Mouse (Mus musculus): Measurements from ENCODE around the gene Mical1.

Mical1 gene

DNA sequence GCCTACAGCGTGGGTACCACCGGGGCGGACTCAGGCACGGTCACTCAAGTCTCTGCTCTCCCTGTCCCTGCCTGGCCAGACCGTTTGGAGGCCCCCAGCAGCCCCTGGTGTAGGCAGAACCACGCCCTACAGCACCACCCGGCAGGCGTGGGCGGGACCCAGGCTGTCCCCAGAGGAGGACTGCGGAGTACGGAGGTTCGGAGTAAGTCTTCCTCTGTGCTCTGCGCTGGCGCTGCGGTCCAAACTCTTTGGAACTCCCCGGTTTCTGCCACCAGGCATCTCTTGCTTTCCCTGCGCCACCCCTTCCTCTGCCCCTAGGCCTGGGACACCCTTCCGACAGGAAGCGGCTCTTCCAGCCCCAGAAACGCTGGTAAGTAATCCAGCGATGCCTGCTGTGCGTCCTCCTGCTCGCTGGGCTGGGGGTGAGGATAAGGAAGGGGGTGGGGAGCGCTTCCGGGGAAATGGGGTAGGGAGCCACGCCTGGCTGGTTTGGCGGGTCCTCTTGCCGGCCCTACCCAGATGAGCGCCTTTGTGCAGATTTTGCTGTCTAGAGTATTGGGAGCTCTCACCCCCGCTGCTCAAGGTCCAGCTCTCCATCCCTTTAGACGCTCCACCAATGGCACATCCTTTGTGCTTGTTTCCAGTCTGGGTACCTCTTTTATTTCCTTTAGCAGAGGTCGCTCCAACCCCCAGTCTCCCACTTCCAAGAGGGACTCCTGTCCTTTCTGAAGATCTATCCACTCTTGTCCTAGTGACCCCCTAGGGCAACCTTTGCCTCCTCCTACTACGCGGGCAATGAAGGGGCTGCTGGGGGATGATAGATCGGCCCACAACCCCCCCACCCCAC, at the start of gene Mical1:
Gene Mical1, plus strand, starts transcription at position 144 of the 847 bp plus-strand sequence.
- DNase-seq (ENCODE audit: extremely low spot score), result peak; percentile 81

DNA sequence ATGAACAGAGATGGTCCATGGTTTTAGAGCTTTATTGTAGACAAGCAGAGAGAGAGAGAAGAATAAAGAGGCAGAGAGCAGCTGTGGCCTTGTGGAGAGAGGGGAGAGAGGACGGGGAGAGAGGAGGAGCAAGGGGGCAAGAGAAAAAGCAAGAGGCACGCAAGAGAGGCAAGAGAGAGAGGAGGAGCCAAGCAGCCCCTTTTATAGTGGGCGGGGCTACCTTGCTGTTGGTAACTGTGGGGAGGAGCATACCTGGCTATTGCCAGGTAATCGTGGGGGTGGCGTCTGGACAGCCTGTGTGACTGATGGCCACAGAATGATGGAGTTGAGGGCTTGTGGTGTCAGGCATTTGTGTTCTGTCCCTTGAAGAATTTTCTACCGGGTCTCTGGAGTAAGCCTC, 49.7 kb upstream of the Mical1 start:
- DNase-seq (ENCODE audit: extremely low spot score), result no peak

DNA sequence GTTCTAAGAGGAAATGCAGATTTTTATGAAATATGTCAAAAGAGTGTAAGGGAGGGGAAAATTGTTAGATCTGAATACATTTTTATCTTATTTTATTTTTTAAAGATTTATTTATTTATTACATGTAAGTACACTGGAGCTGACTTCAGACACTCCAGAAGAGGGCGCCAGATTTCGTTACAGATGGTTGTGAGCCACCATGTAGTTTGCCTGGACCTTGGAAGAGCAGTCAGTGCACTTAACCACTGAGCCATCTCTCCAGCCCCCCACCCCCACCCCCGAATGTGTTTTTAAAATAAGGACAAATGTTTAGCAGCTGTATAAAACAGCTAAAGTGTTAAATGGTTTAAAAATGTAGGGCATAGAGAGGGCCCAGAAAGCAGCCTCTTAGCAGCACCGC, 41.5 kb upstream of the Mical1 start:
- no peak for DNase-seq (ENCODE audit: extremely low spot score)

DNA sequence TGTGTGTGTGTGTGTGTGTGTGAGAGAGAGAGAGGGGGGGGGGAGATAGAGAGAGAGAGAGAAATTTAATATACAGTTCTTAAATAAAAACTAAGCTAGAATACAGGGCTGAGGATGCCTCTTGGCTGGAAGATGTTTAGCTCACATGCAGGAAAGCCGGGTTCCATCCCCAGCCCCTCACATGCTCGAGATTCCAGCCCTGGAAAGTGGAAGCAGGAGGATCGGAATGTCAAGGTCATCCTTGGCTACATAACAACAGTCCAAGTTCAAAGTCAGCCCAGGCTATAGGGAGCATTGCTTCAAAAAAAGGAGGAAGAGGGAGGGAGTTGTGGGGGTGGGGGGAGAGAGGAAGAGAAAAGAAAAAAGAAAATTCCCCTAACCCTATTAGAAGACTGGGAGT, 41.0 kb upstream of the Mical1 start:
- no peak for DNase-seq (ENCODE audit: extremely low spot score)

DNA sequence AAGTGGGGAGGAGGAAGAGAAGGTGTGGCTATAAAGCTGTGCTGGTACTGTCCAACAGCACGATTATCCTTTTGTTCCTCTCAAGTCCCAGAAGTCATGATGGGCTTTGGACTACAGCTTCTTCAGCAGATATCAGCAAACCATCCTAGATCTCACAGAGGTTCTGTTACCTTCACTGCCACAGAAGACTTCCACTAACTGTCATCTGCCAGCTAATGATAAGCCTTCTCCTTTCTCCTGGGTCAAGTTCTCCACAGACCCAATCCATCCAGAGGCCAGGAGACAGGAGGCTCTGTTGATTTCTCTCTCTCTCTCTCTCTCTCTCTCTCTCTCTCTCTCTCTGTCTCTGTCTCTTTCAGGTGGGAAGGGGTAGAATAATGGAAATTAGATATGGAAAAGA, 27.9 kb upstream of the Mical1 start:
- DNase-seq (ENCODE audit: extremely low spot score), result no peak

DNA sequence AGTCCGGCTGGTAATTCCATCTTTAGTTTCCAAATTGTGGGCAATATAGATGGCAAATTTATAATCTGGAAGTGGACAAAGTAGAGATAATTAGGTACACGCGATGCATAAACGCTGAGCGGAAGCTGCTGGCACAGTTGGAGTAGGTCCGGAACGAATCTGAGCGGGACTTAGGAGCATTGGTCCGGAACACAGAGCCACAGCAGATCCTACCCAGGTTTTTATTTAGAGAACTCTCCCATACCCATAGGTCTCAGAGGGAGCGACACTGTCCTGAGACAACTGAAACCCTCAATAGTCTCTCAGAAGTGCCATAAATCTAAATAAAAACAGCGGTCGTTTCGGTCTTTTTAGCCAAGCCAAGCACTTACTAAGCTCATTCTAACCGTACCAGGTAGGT, 26.4 kb upstream of the Mical1 start:
- DNase-seq (ENCODE audit: extremely low spot score), result no peak

DNA sequence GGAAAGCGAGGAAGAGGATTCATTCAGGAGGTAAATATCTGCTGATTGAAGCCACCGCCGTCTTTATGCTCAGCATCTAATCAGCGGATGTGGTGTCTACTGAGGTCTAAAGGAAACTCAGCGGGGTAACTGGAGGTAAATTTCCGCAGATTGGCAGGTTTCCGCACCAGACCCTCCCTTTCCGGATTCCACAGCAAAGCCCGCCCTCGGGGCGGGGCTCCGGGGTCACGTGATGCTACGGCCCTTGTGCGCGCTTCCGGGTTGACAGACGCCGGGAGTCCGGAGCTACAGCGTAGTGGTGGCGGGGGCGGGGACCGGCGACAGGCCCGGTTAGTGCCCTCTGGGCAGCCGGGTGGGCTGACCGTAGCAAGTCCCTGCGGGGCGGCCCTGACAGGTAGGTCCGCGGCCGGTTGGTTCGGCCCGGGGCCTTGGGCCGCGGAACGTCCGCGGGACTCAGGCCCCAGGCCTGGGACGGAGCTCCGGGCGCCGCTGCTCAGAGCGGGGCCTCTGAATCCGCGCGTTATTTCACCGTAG, 25.9 kb upstream of the Mical1 start, which contains the start of gene Zbtb24:
Gene Zbtb24, plus strand, starts transcription at position 247 of the 534 bp plus-strand sequence.
- DNase-seq (ENCODE audit: extremely low spot score), result peak; percentile 97

DNA sequence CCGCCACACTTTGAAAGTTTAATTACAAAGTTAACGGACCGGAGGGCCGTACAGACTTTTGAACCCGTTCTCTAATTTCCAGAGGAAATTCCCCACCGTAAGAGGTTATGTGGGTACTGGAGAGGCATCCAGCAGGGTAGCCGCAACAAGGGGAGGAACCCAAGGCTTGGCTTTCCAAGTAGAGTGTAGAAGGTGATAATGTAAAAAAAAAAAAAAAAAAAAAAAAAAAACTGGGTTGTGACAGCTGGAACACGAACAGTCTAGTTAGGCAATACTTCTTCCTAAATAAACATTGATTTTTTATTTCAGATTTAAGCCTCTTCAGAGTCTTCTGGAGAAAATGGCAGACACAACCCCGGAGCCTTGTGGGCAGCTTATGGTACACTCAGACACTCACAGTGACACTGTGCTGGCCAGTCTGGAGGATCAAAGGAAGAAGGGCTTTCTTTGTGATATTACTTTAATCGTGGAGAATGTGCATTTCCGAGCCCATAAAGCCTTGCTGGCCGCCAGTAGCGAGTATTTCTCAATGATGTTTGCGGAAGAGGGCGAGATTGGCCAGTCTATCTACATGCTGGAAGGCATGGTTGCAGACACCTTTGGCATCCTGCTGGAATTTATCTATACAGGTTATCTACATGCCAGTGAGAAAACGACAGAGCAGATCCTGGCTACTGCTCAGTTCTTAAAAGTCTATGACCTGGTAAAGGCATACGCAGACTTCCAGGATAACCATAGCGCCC, 25.2 kb upstream of the Mical1 start:
- DNase-seq (ENCODE audit: extremely low spot score), result no peak

DNA sequence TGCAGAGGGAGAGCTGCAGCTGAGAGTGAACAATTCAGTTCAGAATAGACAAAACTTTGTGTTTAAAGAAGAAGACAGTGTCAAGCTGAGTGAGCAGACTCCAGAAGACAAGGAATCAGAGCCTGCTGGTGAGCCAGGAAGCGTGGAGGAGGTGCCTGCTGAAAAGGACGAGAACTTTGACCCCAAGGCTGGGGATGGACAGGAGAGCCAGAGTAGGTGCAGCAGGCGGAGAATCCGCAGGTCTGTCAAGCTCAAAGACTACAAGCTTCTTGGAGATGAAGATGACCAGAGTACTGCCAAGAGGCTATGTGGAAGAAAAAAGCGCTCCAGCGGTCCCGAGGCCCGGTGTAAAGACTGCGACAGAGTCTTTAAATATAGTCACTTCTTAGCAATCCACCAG, 24.5 kb upstream of the Mical1 start:
- DNase-seq (ENCODE audit: extremely low spot score), result no peak

DNA sequence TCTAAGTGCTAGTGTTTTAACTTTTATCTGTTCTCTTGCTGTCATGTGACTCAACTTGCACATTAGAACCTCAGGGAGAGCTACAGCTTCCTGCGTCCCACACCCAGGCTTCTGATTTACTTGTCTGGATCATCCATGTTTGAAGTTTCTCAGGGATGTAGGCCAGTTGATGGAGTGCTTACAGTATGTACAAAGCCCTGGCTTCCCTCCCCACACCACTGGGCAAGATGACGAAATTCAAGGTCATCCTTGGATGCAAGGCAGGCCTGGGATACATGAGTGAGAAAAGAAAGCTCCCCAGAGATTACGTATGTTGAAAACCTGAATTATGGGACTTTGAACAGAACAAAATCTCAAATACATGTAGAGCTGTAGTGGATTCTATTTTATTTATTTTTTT, 23.3 kb upstream of the Mical1 start:
- DNase-seq (ENCODE audit: extremely low spot score), result no peak

DNA sequence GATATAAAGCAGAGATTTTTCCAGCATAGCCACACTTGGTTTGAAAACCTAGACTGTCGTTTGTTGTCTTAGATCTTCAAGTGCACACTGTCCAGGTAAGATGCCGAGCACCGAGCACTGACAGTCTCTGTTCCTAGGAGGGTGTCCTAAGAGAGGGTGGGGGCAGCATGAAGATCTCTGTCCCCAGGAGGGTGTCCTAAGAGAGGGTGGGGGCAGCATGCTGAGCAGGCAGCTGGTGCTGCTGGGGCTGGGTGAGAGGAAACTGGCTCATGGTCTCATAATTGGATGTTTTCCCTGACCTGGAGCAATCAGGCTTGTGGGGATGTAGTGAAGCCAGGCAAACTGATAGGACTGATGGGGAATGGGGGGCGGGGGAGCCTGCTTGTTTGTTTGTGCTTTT, 16.1 kb upstream of the Mical1 start:
- no peak for DNase-seq (ENCODE audit: extremely low spot score)

DNA sequence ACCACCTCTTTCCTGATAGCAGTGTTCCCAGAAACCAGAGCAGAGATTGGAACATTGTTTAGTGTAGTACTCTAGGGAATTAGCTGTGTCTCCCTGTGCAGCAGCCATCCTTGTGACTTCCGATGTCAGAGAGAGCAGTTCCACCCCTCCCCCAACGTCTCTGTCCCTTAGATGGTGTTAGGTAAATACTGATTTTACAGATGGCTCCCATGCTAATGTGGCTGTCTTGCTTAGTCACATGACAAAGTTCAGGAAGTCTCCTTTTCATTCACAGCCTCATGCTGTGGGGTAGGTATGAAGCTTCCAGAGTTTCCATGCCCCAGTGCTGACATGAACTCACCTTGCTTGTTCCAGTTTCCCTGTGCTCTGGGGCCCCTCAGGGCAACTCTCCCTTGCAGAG, 15.6 kb upstream of the Mical1 start:
- DNase-seq (ENCODE audit: extremely low spot score), result no peak

DNA sequence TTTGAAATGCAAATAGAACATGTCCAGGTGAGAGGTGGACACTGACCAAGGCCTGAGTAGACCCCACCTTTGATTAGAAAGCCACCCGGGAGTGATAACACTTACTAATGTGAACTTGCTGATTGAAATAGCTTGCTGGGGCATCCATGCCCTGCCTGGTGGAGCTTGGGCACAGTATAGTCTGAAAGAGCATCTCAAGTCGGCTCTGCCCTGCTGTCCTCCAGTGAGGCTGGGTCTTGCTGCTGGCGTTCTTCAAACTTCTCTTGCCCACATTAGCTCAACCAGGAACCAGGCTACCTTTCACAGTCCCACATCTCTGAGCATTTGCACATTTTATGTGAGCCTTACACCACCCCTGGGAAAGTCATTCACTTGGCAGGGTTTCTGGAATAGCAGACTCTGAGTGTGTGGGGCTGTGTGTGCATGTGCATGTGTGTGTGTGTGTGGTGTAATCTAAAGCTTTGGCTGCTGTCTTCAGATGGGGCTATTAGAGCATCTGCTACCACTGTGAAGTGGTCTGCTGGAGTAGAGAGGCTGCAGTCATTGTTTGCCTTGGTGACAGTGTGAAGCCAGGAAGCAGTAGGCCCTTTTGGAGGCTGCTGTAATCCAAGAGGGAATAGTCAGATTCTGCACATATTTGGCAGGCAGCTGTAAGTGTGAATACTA, 14.9 kb upstream of the Mical1 start:
- no peak for DNase-seq (ENCODE audit: extremely low spot score)

DNA sequence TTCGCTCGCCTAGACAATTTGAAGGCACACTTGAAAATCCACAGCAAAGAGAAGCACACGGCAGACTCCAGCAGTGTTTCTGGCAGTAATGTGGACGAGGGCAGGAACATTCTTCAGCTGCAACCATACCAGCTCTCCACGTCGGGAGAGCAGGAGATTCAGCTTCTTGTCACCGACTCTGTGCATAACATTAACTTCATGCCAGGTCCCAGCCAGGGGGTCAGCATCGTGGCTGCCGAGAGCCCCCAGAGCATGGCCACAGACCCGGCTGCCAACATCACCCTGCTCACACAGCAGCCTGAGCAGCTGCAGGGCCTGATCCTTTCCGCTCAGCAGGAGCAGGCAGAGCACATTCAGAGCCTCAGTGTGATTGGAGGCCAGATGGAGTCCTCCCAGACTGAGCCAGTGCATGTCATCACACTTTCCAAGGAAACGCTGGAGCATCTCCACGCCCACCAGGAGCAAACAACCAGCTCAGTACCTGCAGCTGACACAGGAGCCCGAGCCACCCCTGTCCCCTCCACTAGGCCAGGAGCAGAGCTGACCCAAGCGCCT, 11.6 kb upstream of the Mical1 start:
- DNase-seq (ENCODE audit: extremely low spot score), result no peak

DNA sequence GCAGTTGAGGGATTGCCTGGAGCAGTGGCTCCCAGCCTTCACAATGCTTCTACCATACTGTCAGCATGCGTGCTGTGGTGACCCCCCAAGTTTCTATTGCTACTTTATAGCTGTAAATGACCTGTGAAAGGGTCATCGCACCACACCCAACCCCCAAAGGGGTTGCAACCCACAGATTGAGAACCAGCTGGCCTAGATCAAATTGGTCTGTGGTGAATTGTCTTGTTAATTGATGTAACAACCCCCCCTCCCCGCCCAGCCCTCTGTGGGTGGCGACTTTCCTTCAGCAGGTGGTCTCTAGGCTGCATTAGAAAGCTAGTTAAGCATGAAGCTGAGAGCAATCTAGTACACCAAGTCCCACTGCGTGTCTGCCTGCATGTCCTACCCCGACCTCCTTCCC, 8.8 kb upstream of the Mical1 start:
- DNase-seq (ENCODE audit: extremely low spot score), result no peak

DNA sequence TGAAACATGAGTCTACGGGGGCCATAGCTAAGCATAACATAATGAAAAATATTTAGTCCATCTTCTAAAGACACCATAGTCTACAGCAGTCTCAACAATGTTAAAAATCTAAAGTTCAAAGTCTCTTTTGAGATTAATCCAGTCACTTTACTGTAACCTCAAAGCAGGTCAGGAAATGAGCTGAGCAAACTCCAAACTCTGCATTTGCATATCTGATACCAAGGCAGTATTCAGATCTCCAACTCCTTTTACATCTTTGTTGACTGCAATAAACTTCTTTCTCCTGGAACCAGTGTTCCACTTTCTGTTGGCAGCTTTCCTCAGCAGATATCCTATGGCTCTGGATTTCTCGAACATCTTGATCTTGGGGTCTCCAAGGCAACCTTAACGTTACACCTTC, 5.4 kb upstream of the Mical1 start:
- DNase-seq (ENCODE audit: extremely low spot score), result no peak

DNA sequence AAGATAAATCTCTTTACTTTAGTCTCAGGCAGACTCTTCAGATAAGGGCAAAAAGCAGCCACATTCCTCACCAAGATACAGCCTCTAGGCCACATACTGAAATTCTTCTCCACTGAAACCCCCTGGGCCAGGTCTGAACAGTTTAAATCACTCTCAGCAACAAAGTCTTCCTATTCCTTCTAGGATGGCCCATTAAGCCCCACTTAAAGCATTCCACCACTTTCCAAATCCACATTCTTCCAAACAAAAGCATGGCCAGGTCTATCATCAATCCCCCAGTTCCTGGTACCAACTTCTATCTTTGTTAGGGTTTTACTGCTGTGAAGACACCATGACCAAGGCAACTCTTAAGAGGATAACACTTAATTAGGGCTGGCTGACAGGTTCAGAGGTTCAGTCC, 3.6 kb upstream of the Mical1 start:
- DNase-seq (ENCODE audit: extremely low spot score), result no peak

DNA sequence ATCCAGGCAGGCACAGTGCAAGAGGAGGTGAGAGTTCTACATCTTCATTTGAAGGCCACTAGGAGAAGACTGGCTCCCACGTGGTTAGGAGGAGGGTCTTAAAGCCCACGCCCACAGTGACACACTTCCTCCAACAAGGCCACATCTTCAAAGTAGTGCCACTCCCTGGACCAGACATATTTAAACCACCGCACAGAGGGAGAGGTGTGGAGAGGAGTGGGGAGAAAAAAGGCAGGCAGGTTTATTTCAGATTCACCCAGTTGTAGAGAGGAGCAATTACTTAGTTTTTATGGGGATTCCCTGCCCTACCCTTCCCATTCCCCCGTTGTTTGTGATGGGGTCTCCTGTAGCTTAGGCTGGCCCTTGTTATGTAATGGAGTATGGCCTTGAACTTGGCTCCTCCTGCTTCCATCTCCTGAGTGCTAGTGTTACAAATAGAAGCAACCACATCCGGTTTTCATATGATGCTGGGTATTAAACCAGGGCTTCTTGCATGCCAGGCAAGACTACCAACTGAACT, 3.1 kb upstream of the Mical1 start:
- no peak for DNase-seq (ENCODE audit: extremely low spot score)

DNA sequence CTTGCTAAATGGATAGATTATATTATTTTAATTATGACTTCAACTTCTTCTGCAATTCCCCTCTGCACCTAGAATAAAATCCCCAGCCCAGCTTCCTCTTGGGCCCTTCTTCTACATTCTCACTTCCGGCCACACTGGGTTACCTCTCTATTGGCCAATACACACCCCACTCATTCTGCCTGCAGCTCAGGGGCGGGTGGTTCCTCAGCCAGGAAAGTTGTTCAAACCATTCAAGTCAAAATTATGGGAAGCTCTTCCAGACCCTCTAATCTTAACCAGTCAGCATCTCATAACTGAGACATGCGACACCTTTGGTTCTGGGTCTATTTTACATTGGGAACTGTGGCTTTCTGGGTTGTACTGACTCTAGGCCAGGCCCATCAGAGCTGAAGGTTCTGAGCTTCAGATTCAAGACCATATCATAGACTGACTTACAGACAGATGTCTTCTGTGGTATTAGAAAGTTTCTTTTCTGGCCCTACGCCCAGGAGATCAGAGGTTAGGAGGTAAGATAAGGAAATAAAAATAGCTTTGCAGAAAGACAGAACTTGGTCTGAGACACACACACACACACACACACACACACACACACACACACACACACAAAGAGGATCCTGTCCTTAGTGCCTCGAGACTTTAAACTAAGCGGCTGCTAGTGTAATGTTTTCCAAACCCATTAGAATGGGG, 2.2 kb upstream of the Mical1 start:
- no peak for DNase-seq (ENCODE audit: extremely low spot score)

DNA sequence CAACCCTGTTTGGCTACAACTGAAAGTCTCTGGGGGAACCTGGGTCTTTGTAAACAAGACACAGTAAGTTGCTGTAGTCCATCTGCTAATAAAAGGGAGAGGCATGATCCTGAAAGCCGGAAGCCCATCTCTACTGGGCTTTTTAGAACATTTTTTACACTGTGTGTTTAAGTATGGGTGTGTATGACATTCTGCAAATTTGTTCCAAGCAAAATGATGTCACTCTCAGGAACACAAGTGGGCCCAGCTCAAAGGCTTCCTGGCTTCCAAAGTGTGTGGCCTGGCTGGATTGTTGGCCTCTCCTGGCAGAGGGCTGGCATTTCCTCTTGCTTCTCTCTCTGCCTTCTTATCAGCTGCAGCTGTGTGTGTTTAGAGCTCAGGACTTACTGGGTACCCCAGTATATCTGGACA, 1.1 kb upstream of the Mical1 start:
- no peak for DNase-seq (ENCODE audit: extremely low spot score)

DNA sequence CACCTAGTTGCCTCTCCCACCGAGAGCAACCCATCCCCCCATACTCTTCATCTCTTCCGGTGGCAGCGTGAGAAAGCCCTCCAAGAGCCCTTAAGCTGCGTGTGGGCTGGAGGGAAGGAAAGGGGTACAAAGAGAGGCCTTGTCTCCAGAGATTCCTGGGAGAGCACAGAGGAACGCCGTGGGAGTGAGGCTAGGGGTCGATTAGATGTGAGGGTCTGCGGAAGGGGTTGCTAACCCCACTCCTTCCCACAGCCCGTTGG, 834 bp downstream of the Mical1 start:
- DNase-seq (ENCODE audit: extremely low spot score), result peak; percentile 70

All from embryo, embryonic 9.5 days (tissue).